Mouse (Mus musculus): ENCODE measurements at regions not wholly inside any gene's neighbourhood (a gene's known extent, or its start where the extent isn't known, plus 50 kb on each side); places are given as distances from the start of the nearest gene placed in this dataset.

DNA sequence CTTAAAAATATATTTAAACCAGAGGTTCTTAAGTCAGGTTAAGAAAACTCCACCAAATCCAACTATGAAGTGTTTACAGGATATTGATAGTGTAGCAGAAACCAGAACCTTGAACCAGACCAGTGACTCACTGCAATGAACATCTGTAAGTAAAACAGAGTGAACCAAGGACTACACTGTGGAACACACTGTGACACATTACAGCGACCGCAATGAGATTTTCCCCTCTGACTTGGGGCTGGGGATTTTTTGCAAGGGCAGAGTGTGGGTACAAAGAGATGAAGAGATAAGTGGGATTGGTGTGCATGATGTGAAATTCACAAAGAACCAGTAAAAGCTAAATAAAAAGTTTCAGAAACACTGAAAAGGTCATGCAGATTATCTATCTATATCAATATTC is 73.0 kb upstream of the Nrn1 start:
- no peak for TF ChIP-seq POLR2A (IDR thresholded peaks at IDR 0.05; ENCODE audit: extremely low read depth, insufficient read depth, low read length)
- H3K4me3 ChIP-seq (ENCODE audit: insufficient read depth, low read length), result no peak overlapping the region
- H3K27ac ChIP-seq (ENCODE audit: insufficient read depth, low read length), result no peak overlapping the region
- no peaks in the 10 kb centered on the region for H3K4me1 ChIP-seq (ENCODE audit: control insufficient read depth, insufficient read depth, low read length)

GRCm38 (mm10) chr13:36789360-36789759 is 54.4 kb upstream of the Nrn1 start:
- no peak overlapping the region for H3K27ac ChIP-seq (ENCODE audit: insufficient read depth, low read length)
- TF ChIP-seq CTCF (IDR thresholded peaks at IDR 0.05; ENCODE audit: extremely low read depth, insufficient read depth, low read length) (peak; percentile 28; the same call in 1 of the 2 replicates), POLR2A (IDR thresholded peaks at IDR 0.05; ENCODE audit: extremely low read depth, insufficient read depth, low read length) (no peak)
- no peak overlapping the region for H3K4me3 ChIP-seq (ENCODE audit: insufficient read depth, low read length)
- H3K4me1 ChIP-seq (ENCODE audit: control insufficient read depth, insufficient read depth, low read length), result no peaks in the 10 kb centered on the region

Data from cortical plate, adult 2 months (tissue).